Mouse (Mus musculus): ENCODE measurements around the gene Carm1. TPM values are rescaled to one million over a fixed set of nuclear protein-coding genes. Genes with fewer than 3 reads are reported as not detected.

Gene Carm1
- total and polyA plus RNA-seq, 3 experiments, result 21.5 to 111 (median 42.2) TPM

DNA sequence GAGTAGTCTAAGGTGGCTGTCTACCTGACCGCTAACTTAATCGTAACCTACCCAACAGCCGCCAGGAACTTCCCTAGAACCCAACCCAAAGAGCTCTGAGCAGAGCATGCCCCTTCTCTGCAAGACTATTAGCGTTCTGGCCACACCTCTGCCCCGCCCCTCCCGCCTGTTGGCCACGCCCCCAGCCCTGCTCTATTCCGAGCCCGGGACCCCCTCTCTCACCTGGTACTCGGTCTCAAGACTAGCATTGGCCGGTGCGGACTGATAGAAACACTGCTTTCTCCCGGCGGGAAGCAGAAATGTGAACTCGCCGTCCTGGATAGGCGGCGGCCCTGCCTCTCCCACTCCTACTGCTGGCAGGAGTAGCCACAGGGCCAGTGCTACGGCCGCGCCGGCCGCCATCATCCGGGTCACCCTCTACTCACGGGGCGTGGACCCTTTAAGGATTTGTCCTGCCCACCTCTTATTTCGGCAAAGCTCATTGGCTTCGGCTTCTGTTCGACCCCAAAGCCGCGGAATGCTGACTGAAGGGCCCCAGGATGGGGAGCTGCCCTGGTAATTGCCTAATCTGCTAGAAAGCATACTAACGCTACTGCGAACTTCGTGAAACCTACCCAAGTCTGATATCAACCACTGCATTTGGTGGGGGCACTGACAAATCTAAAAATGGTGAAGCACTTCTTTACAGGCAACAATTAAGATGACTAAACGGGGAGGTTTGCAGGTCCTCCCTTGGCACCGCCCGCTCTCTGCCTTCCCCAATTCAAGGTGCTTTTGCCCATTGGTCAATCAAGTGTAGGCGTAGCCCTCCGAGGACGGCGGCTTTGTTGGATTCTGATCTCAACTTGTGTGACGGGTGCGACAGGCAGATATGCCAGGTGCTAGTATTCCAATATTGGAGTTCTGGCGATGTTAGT lies 36.7 kb upstream of the Carm1 start, which contains the start of gene Tmed1 (continued):
- TF ChIP-seq RAD21 (IDR thresholded peaks at IDR 0.05; ENCODE audit: low read depth, low read length), result no peak

DNA sequence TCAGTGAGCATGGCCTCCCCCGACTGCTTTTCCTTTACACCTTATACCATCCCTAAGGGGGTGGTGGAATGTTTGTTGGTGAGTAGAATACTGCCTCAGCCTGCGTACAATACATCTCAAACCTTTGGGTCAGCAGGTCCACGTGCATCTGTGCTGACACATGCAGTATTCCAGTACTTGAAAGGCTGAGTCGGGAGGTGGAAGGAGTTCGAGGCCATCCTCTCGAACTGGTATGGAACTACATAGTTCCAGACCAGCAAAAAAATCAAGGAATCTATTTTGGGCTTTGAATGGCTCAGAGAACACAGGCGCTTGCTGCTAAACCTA lies 36.0 kb upstream of the Carm1 start:
- no peaks in the 10 kb centered on the region for H3K79me2 ChIP-seq (replicated peaks; ENCODE audit: control insufficient read depth, extremely low read depth, insufficient read depth, poor library complexity, severe bottlenecking)

GRCm38 (mm10) chr9:21511052-21511451 lies 35.6 kb upstream of the Carm1 start:
- no peak for DNase-seq (ENCODE audit: extremely low read depth)
- Histone ChIP-seq H3K9me3 (replicated peaks; ENCODE audit: low read length) (peaks cover 9% of the 10 kb centered on the region), H3K9ac (ENCODE audit: insufficient read depth, low read depth) (peak overlapping the region; percentile 52; the same call in 1 of the 2 replicates), H3K36me3 (replicated peaks in 1 of 2; ENCODE audit: control insufficient read depth in 1 of 2, insufficient read depth in 1 of 2, low read length in 1 of 2) (peaks cover 27 to 32% of the 10 kb centered on the region in 2 experiments), H3K4me3 (replicated peaks in 1 of 3; ENCODE audit: low read depth in 2 of 3, low read length in 2 of 3, poor library complexity in 1 of 3) (peak overlapping the region in 2 of 3 experiments; percentile 61 to 71), H3K4me1 (ENCODE audit: control insufficient read depth in 1 of 2, insufficient read depth in 2 of 2) (peaks cover 17 to 48% of the 10 kb centered on the region in 2 experiments), H3K27ac (ENCODE audit: insufficient read depth, low read depth) (no peak overlapping the region), H3K27me3 (replicated peaks) (no peaks in the 10 kb centered on the region), H3K79me2 (replicated peaks; ENCODE audit: control insufficient read depth, extremely low read depth, insufficient read depth, poor library complexity, severe bottlenecking) (no peaks in the 10 kb centered on the region), H3K4me2 (ENCODE audit: insufficient read depth, low read depth, poor library complexity, severe bottlenecking) (peak overlapping the region; percentile 80)
- in situ Hi-C loops (cut with MboI; ENCODE audit: low pct_ligation_motif_present, low pct_unique_long_range_greater_than_20kb, low sequenced_read_pairs) (no loop called here), dilution Hi-C loops (cut with MboI; ENCODE audit: extremely low pct_ligation_motif_present, extremely low pct_unique_long_range_greater_than_20kb, low sequenced_read_pairs) (no loop called here)
- TF ChIP-seq POLR2A (IDR thresholded peaks at IDR 0.05; ENCODE audit: low read depth, low read length) (no peak), NELFE (IDR thresholded peaks at IDR 0.05; ENCODE audit: low read depth, low read length) (no peak), CHD1 (IDR thresholded peaks at IDR 0.05; ENCODE audit: low read depth, low read length) (no peak), SMC3 (IDR thresholded peaks at IDR 0.05; ENCODE audit: low read depth, low read length) (no peak), EP300 (IDR thresholded peaks at IDR 0.05; ENCODE audit: low read length) (no peak), ZKSCAN1 (IDR thresholded peaks at IDR 0.05; ENCODE audit: borderline replicate concordance, low read depth, low read length) (no peak), TCF12 (IDR thresholded peaks at IDR 0.05; ENCODE audit: low read depth, low read length) (no peak), MAZ (IDR thresholded peaks at IDR 0.05; ENCODE audit: low read depth, low read length) (no peak), UBTF (IDR thresholded peaks at IDR 0.05; ENCODE audit: low read depth, low read length) (no peak), BHLHE40 (IDR thresholded peaks at IDR 0.05; ENCODE audit: low read depth, low read length) (no peak), MEF2A (IDR thresholded peaks at IDR 0.05; ENCODE audit: borderline replicate concordance, low read depth, low read length) (no peak), MXI1 (IDR thresholded peaks at IDR 0.05; ENCODE audit: low read depth, low read length) (no peak; the same call in 1 of the 2 replicates), MYC (IDR thresholded peaks at IDR 0.05; ENCODE audit: low read depth, low read length) (no peak), MAFK (IDR thresholded peaks at IDR 0.05; ENCODE audit: insufficient replicate concordance, low read length) (no peak), RAD21 (IDR thresholded peaks at IDR 0.05; ENCODE audit: low read depth, low read length) (no peak)

More for the DNA sequence above, 36.0 kb upstream of the Carm1 start:
- TF ChIP-seq SMC3 (IDR thresholded peaks at IDR 0.05; ENCODE audit: low read depth, low read length) (no peak), TBP (conservative IDR thresholded peaks at IDR 0.05; ENCODE audit: low read depth, low read length) (no peak), NRF1 (IDR thresholded peaks at IDR 0.05; ENCODE audit: low read depth, low read length) (no peak), USF2 (conservative IDR thresholded peaks at IDR 0.05; ENCODE audit: low read depth, low read length) (no peak), RAD21 (IDR thresholded peaks at IDR 0.05; ENCODE audit: low read depth, low read length) (no peak), ZKSCAN1 (IDR thresholded peaks at IDR 0.05; ENCODE audit: borderline replicate concordance, low read depth, low read length) (no peak), ZMIZ1 (IDR thresholded peaks at IDR 0.05; ENCODE audit: low read depth, low read length) (0 out of 2 replicates have a peak, but pooled peaks have one; percentile 9), MYC (IDR thresholded peaks at IDR 0.05; ENCODE audit: low read depth, low read length) (peak; percentile 95), JUN (IDR thresholded peaks at IDR 0.05; ENCODE audit: insufficient read depth, low read depth, low read length) (no peak), EP300 (IDR thresholded peaks at IDR 0.05; ENCODE audit: low read length) (no peak), SIN3A (IDR thresholded peaks at IDR 0.05; ENCODE audit: low read length) (peak; percentile 75), BHLHE40 (IDR thresholded peaks at IDR 0.05; ENCODE audit: low read depth, low read length) (peak; percentile 65), ELF1 (IDR thresholded peaks at IDR 0.05; ENCODE audit: low read depth, low read length) (peak; percentile 16; the same call in 1 of the 2 replicates), CTCF (conservative IDR thresholded peaks at IDR 0.05 in 1 of 2, IDR thresholded peaks at IDR 0.05 in 1 of 2; ENCODE audit: low read depth in 2 of 2, low read length in 2 of 2) (no peak), USF1 (IDR thresholded peaks at IDR 0.05; ENCODE audit: low read depth, low read length) (no peak), RCOR1 (conservative IDR thresholded peaks at IDR 0.05; ENCODE audit: low read depth, low read length) (no peak), POLR2A (IDR thresholded peaks at IDR 0.05; ENCODE audit: low read depth, low read length) (no peak), ZC3H11A (IDR thresholded peaks at IDR 0.05; ENCODE audit: low read depth, low read length) (no peak), E2F4 (IDR thresholded peaks at IDR 0.05; ENCODE audit: insufficient replicate concordance, low read depth, low read length) (0 out of 2 replicates have a peak, but pooled peaks have one; percentile 0), MXI1 (IDR thresholded peaks at IDR 0.05; ENCODE audit: low read depth, low read length) (peak; percentile 98), CHD1 (IDR thresholded peaks at IDR 0.05; ENCODE audit: low read depth, low read length) (0 out of 2 replicates have a peak, but pooled peaks have one; percentile 20), MAFK (IDR thresholded peaks at IDR 0.05; ENCODE audit: insufficient replicate concordance, low read length) (peak; percentile 60; the same call in 1 of the 2 replicates)
- Histone ChIP-seq H3K4me2 (ENCODE audit: insufficient read depth, low read depth, poor library complexity, severe bottlenecking) (peak overlapping the region; percentile 80), H3K27ac (ENCODE audit: insufficient read depth, low read depth) (no peak overlapping the region), H3K9me3 (replicated peaks; ENCODE audit: low read length) (peaks cover 9% of the 10 kb centered on the region), H3K4me3 (replicated peaks in 1 of 3; ENCODE audit: low read depth in 2 of 3, low read length in 2 of 3, poor library complexity in 1 of 3) (peak overlapping the region; percentile 61 to 83 (median 71)), H3K27me3 (replicated peaks) (no peaks in the 10 kb centered on the region), H3K36me3 (replicated peaks in 1 of 2; ENCODE audit: control insufficient read depth in 1 of 2, insufficient read depth in 1 of 2, low read length in 1 of 2) (peaks cover 31 to 36% of the 10 kb centered on the region in 2 experiments), H3K9ac (ENCODE audit: insufficient read depth, low read depth) (peak overlapping the region; percentile 52), H3K4me1 (ENCODE audit: control insufficient read depth in 1 of 2, insufficient read depth in 2 of 2) (peaks cover 17 to 46% of the 10 kb centered on the region in 2 experiments)
- in situ Hi-C loops (cut with MboI; ENCODE audit: low pct_ligation_motif_present, low pct_unique_long_range_greater_than_20kb, low sequenced_read_pairs) (no loop called here), dilution Hi-C loops (cut with MboI; ENCODE audit: extremely low pct_ligation_motif_present, extremely low pct_unique_long_range_greater_than_20kb, low sequenced_read_pairs) (no loop called here)
- DNase-seq (ENCODE audit: extremely low read depth), result no peak
